Mouse (Mus musculus) myocyte (in vitro differentiated cells): ENCODE data around the gene Smg1. TPM values are rescaled to one million over a fixed set of nuclear protein-coding genes. Genes with fewer than 3 reads are reported as not detected.
"Not testable (repeated sequence)": the region's sequence is repeated elsewhere in the genome, so short reads cannot be mapped to it uniquely, and the experiment has no call there.

Experiments
- H3K27me3 ChIP-seq: one replicate; pipeline ENCODE4 v1.6.1; 2011; ENCODE audit not compliant: control insufficient read depth, insufficient read depth, insufficient read length
- H3K36me3 ChIP-seq: one replicate; pipeline ENCODE4 v1.6.1; 2011; ENCODE audit not compliant: control insufficient read depth, insufficient read depth
- H3K4me2 ChIP-seq: one replicate; pipeline ENCODE4 v1.6.1; 2011; ENCODE audit warnings: low read depth, control low read depth
- H3K4me3 ChIP-seq: one replicate; pipeline ENCODE4 v1.5.1; 2011; ENCODE audit warnings: mild to moderate bottlenecking, control low read depth, moderate library complexity
- H3K79me2 ChIP-seq: one replicate; pipeline ENCODE4 v1.6.1; 2011; ENCODE audit not compliant: control insufficient read depth, insufficient read depth
- H3ac ChIP-seq: one replicate; pipeline ENCODE4 v1.6.1; 2011; ENCODE audit not compliant: control insufficient read depth, insufficient read length
- CEBPB ChIP-seq: IDR thresholded peaks from 2 replicates; pipeline ENCODE4 v1.6.1; 2011; ENCODE audit warnings: mild to moderate bottlenecking, moderate library complexity; ENCODE audit not compliant: poor library complexity, insufficient read depth, severe bottlenecking
- E2F4 ChIP-seq: IDR thresholded peaks from one replicate; pipeline ENCODE4 v1.6.1; 2011; ENCODE audit warnings: mild to moderate bottlenecking, control low read depth, moderate library complexity; ENCODE audit not compliant: insufficient read depth
- MAX ChIP-seq: IDR thresholded peaks from one replicate; pipeline ENCODE4 v1.6.1; 2011; ENCODE audit warnings: low read depth, mild to moderate bottlenecking, control low read depth
- MYOD1 ChIP-seq, 3 experiments: IDR thresholded peaks; one replicate each; pipeline ENCODE4 v1.6.1; 2011; ENCODE audit warnings: control low read depth in 2 of 3, low read depth in 2 of 3, mild to moderate bottlenecking in 2 of 3, moderate library complexity in 1 of 3; ENCODE audit not compliant: insufficient read length in 2 of 3, control insufficient read depth in 1 of 3
- MYOG ChIP-seq, 3 experiments: IDR thresholded peaks; one replicate each; pipeline ENCODE4 v1.6.1; 2011; ENCODE audit warnings: control low read depth in 2 of 3, low read depth in 2 of 3, mild to moderate bottlenecking in 2 of 3; ENCODE audit not compliant: insufficient read length in 2 of 3, control insufficient read depth in 1 of 3, insufficient read depth in 1 of 3
- POLR2A ChIP-seq: IDR thresholded peaks from one replicate; pipeline ENCODE4 v1.6.1; 2011; ENCODE audit warnings: low read depth, mild to moderate bottlenecking, control low read depth, moderate library complexity; ENCODE audit not compliant: insufficient read length
- POLR2AphosphoS2 ChIP-seq: IDR thresholded peaks from one replicate; pipeline ENCODE4 v1.6.1; 2011; ENCODE audit warnings: low read depth, control low read depth; ENCODE audit not compliant: insufficient read length
- REST ChIP-seq: IDR thresholded peaks from one replicate; pipeline ENCODE4 v1.6.1; 2011; ENCODE audit warnings: mild to moderate bottlenecking, control low read depth, moderate library complexity; ENCODE audit not compliant: insufficient read depth, insufficient read length
- SRF ChIP-seq: IDR thresholded peaks from one replicate; pipeline ENCODE4 v1.6.1; 2011; ENCODE audit warnings: low read depth; ENCODE audit not compliant: control insufficient read depth, insufficient read length
- TCF12 ChIP-seq: IDR thresholded peaks from one replicate; pipeline ENCODE4 v1.6.1; 2011; ENCODE audit warnings: mild to moderate bottlenecking, control low read depth; ENCODE audit not compliant: poor library complexity, insufficient read depth, severe bottlenecking
- TCF3 ChIP-seq: IDR thresholded peaks from one replicate; pipeline ENCODE4 v1.6.1; 2011; ENCODE audit warnings: low read depth, control low read depth; ENCODE audit not compliant: insufficient read length
- USF1 ChIP-seq: IDR thresholded peaks from one replicate; pipeline ENCODE4 v1.6.1; 2011; ENCODE audit warnings: low read depth, mild to moderate bottlenecking, control low read depth, moderate library complexity
- polyA plus RNA-seq: library from polyadenylated mRNA; unstranded; fragments of >200 nt; fragmentation: generic; extraction: Trizol; gene quantifications from one replicate; pipeline ENCODE4 v1.2.1, GENCODE M21; 2012; ENCODE audit warnings: missing spikeins

Smg1 gene
- polyA plus RNA-seq, 1 experiment = 7.9 TPM

- H3K36me3 ChIP-seq = peaks cover 67% of the 10 kb centered on the region
Measured at GRCm38 (mm10) chr7:118175821-118176355, 67.6 kb downstream of the Smg1 start.

DNA sequence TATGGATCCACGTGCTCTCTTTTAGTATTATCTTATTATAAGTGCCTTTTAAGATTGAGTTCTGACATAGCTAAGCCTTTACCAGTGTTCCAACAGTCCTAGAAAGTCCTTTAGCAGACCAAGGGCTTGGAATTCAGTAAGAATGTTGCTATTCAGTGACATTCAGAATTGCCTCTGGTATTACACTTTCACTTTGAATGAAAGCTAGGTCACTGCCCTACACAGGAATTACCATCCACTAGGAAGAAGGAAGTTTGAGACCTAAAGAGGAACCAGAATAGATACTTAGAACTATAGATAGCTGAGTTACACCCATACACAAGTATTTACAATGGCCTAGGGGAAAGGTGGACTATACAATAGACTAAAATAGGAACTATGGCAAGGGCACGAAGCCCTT lies 73.3 kb downstream of the Smg1 start:
- H3K79me2 ChIP-seq, H3K4me2 ChIP-seq, H3K27me3 ChIP-seq, H3ac ChIP-seq, H3K4me3 ChIP-seq: not testable (repeated sequence)
- H3K36me3 ChIP-seq = peaks cover 60% of the 10 kb centered on the region

More at GRCm38 (mm10) chr7:118175821-118176355, 67.6 kb downstream of the Smg1 start:
- Histone ChIP-seq H3K27me3 (no peaks in the 10 kb centered on the region), H3K4me3 (no peak overlapping the region), H3ac (no peak overlapping the region), H3K4me2 (no peak overlapping the region), H3K79me2 (no peaks in the 10 kb centered on the region)
- no peak for TF ChIP-seq POLR2A
- no peak for TF ChIP-seq TCF12
- TF ChIP-seq MYOG (IDR thresholded peaks at IDR 0.05; ENCODE audit: control insufficient read depth in 1 of 3, insufficient read depth in 1 of 3, insufficient read length in 2 of 3, low read depth in 2 of 3) = no peak
- TF ChIP-seq MYOD1 (IDR thresholded peaks at IDR 0.05; ENCODE audit: control insufficient read depth in 1 of 3, insufficient read length in 2 of 3, low read depth in 2 of 3) = no peak
- TF ChIP-seq SRF = no peak
- TF ChIP-seq REST = no peak
- no peak for TF ChIP-seq POLR2AphosphoS2
- TF ChIP-seq E2F4 = no peak
- TF ChIP-seq MAX = no peak
- TF ChIP-seq USF1 = no peak
- TF ChIP-seq CEBPB = no peak
- TF ChIP-seq TCF3 = no peak

DNA sequence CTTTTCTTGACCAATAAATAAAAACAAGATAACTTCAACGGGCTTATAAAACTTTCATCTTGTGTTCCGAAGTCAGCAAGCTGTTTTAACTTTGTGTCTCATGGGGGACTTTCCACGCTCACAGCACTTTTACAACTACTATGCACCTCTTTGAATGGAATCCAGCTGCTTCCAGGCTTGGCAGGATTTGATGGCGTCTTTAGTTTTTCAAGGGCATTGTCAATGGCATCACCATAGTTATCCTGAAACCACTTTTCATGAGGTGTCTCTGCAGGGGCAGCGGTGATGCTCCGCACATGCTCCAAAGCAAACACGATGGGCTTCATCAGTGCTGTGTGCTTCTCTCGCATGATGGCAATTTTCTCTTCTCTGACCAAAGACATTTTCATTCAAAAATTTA lies 80.5 kb downstream of the Smg1 start:
- TF ChIP-seq MYOG (IDR thresholded peaks at IDR 0.05; ENCODE audit: control insufficient read depth in 1 of 3, insufficient read depth in 1 of 3, insufficient read length in 2 of 3, low read depth in 2 of 3) (no peak), E2F4 (no peak), SRF (no peak)

GRCm38 (mm10) chr7:118160121-118160520 lies 83.3 kb downstream of the Smg1 start:
- H3K4me2 ChIP-seq = no peak overlapping the region
- H3ac ChIP-seq = no peak overlapping the region
- peaks cover 45% of the 10 kb centered on the region for H3K36me3 ChIP-seq
- H3K4me3 ChIP-seq = no peak overlapping the region
- H3K27me3 ChIP-seq = no peaks in the 10 kb centered on the region
- H3K79me2 ChIP-seq = no peaks in the 10 kb centered on the region
- TF ChIP-seq TCF12 (no peak), REST (no peak), SRF (no peak), E2F4 (no peak), MYOG (IDR thresholded peaks at IDR 0.05; ENCODE audit: control insufficient read depth in 1 of 3, insufficient read depth in 1 of 3, insufficient read length in 2 of 3, low read depth in 2 of 3) (no peak), MAX (no peak), POLR2AphosphoS2 (no peak), CEBPB (no peak), MYOD1 (IDR thresholded peaks at IDR 0.05; ENCODE audit: control insufficient read depth in 1 of 3, insufficient read length in 2 of 3, low read depth in 2 of 3) (no peak)

More for the DNA sequence above, 80.5 kb downstream of the Smg1 start:
- H3K4me3 ChIP-seq = no peak overlapping the region
- H3K4me2 ChIP-seq = no peak overlapping the region
- H3K27me3 ChIP-seq = no peaks in the 10 kb centered on the region
- H3K36me3 ChIP-seq = peaks cover 49% of the 10 kb centered on the region
- H3ac ChIP-seq = no peak overlapping the region
- no peaks in the 10 kb centered on the region for H3K79me2 ChIP-seq

DNA sequence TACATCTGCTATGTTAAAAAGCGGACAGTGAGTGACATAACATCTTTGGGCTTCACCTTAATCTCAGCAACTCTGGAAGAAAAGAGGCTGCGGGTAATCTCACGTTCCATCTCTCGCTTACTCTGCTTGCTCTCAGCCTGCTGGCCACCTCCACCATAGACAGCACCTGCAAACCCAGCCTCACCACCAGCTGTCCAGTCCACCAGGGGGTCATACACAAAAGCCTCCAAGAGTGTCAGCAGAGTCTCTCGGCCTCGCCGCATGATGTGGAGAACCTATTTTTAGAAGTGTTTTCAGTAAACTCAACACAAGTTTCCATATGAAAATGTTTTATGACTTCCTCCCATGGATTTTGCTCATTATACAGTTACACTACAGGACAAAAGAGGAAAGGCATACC lies 87.0 kb downstream of the Smg1 start:
- H3K79me2 ChIP-seq = no peaks in the 10 kb centered on the region
- H3K4me2 ChIP-seq = no peak overlapping the region
- H3ac ChIP-seq = no peak overlapping the region
- no peaks in the 10 kb centered on the region for H3K27me3 ChIP-seq
- TF ChIP-seq E2F4 (no peak), CEBPB (no peak), SRF (no peak), TCF3 (no peak), TCF12 (no peak), USF1 (no peak), MAX (no peak), REST (no peak), MYOG (IDR thresholded peaks at IDR 0.05; ENCODE audit: control insufficient read depth in 1 of 3, insufficient read depth in 1 of 3, insufficient read length in 2 of 3, low read depth in 2 of 3) (no peak), POLR2AphosphoS2 (no peak), MYOD1 (IDR thresholded peaks at IDR 0.05; ENCODE audit: control insufficient read depth in 1 of 3, insufficient read length in 2 of 3, low read depth in 2 of 3) (no peak), POLR2A (no peak)
- peaks cover 63% of the 10 kb centered on the region for H3K36me3 ChIP-seq
- no peak overlapping the region for H3K4me3 ChIP-seq
